ENCODE assay signal across 8 mouse cellular contexts in genomic region chr17:26584063-26584462, GRCm38 (mm10). TPM values are rescaled to one million over a fixed set of nuclear protein-coding genes. Genes with fewer than 3 reads are reported as not detected.
DNase-seq lines count a peak whose midpoint lies in the region; ATAC-seq and TF ChIP-seq lines count a peak whose summit lies in the region.

No protein-coding gene starts in this region.

- TF ChIP-seq CTCF in left cerebral cortex, adult 2 months (IDR thresholded peaks at IDR 0.05), result no peak
- no peak for TF ChIP-seq CTCF in liver, postnatal 0 days (IDR thresholded peaks at IDR 0.05; ENCODE audit: low read depth)

- intact Hi-C loops in left cerebral cortex, adult 2 months (cut with DNase I), result no loop called here
- intact Hi-C loops in left cerebral cortex, postnatal 36 days (cut with DNase I), result no loop called here

- 81% methylated on average over 4 of the region's 4 CpGs for WGBS in embryonic facial prominence, embryonic 12.5 days
- 43% methylated on average over 4 of the region's 4 CpGs for WGBS in intestine, embryonic 15.5 days
- WGBS in liver, postnatal 0 days (ENCODE audit: insufficient replicate concordance), result 42% methylated on average over 4 of the region's 4 CpGs

- H3K4me3 ChIP-seq in left cerebral cortex, adult 2 months, result no peak overlapping the region
- no peak overlapping the region for H3K4me3 ChIP-seq in embryonic facial prominence, embryonic 12.5 days
- H3K4me3 ChIP-seq in intestine, embryonic 15.5 days (replicated peaks), result no peak overlapping the region
- H3K4me3 ChIP-seq in liver, postnatal 0 days (ENCODE audit: low read depth, low read length), result no peak overlapping the region

- H3K4me1 ChIP-seq in embryonic facial prominence, embryonic 12.5 days, result peaks cover 9% of the 10 kb centered on the region
- peaks cover 34% of the 10 kb centered on the region for H3K4me1 ChIP-seq in intestine, embryonic 15.5 days (replicated peaks)
- peaks cover 24% of the 10 kb centered on the region for H3K4me1 ChIP-seq in liver, postnatal 0 days (ENCODE audit: insufficient read depth)

- ATAC-seq in embryonic facial prominence, embryonic 12.5 days (ENCODE audit: insufficient number of reproducible peaks, insufficient read depth, low FRiP score, low TSS enrichment), result no peak
- peak; percentile 52 for ATAC-seq in intestine, embryonic 15.5 days
- peak; percentile 71 for ATAC-seq in liver, postnatal 0 days

- peak overlapping the region; percentile 56 for H3K27ac ChIP-seq in left cerebral cortex, adult 2 months
- peak overlapping the region; percentile 24; the same call in 1 of the 2 replicates for H3K27ac ChIP-seq in embryonic facial prominence, embryonic 12.5 days
- peak overlapping the region; percentile 79 for H3K27ac ChIP-seq in intestine, embryonic 15.5 days
- peak overlapping the region; percentile 78 for H3K27ac ChIP-seq in liver, postnatal 0 days (ENCODE audit: low read depth)

- no peaks in the 10 kb centered on the region for H3K27me3 ChIP-seq in embryonic facial prominence, embryonic 12.5 days
- H3K27me3 ChIP-seq in intestine, embryonic 15.5 days (replicated peaks), result no peaks in the 10 kb centered on the region
- H3K27me3 ChIP-seq in liver, postnatal 0 days (ENCODE audit: insufficient read depth, low read length), result no peaks in the 10 kb centered on the region

- H3K9ac ChIP-seq in embryonic facial prominence, embryonic 12.5 days, result no peak overlapping the region
- no peak overlapping the region for H3K9ac ChIP-seq in intestine, embryonic 15.5 days
- no peak overlapping the region for H3K9ac ChIP-seq in liver, postnatal 0 days (replicated peaks)

- H3K9me3 ChIP-seq in embryonic facial prominence, embryonic 12.5 days, result no peaks in the 10 kb centered on the region
- no peaks in the 10 kb centered on the region for H3K9me3 ChIP-seq in intestine, embryonic 15.5 days
- H3K9me3 ChIP-seq in liver, postnatal 0 days (ENCODE audit: low read length), result no peaks in the 10 kb centered on the region

- H3K4me2 ChIP-seq in embryonic facial prominence, embryonic 12.5 days (replicated peaks), result no peak overlapping the region
- peak overlapping the region; percentile 24 for H3K4me2 ChIP-seq in intestine, embryonic 15.5 days (replicated peaks)
- no peak overlapping the region for H3K4me2 ChIP-seq in liver, postnatal 0 days (ENCODE audit: low read depth, low read length)

- H3K36me3 ChIP-seq in embryonic facial prominence, embryonic 12.5 days, result peaks cover 29% of the 10 kb centered on the region
- H3K36me3 ChIP-seq in intestine, embryonic 15.5 days, result no peaks in the 10 kb centered on the region
- no peaks in the 10 kb centered on the region; the same call in 1 of the 2 replicates for H3K36me3 ChIP-seq in liver, postnatal 0 days (replicated peaks; ENCODE audit: insufficient read depth, low read length)

- no peak for TF ChIP-seq EP300 in liver, postnatal 0 days (IDR thresholded peaks at IDR 0.05; ENCODE audit: low read depth)

- no peak for DNase-seq in left cerebral cortex, adult 2 months (ENCODE audit: extremely low spot score in 1 of 2, low spot score in 2 of 2)
- no peak for DNase-seq in left cerebral cortex, postnatal 36 days (ENCODE audit: low spot score in 2 of 2)
- no peak for DNase-seq in liver, postnatal 0 days
- no peak for DNase-seq in embryo, embryonic 11 days
- no peak for DNase-seq in frontal cortex, postnatal 25 days (ENCODE audit: low spot score in 2 of 2)
- no peak for DNase-seq in adrenal gland, adult 18-20 months (ENCODE audit: low spot score in 2 of 2)

RNA-seq across cellular contexts. Expression of gene Dusp1, which starts 22.1 kb away (rescaled TPM):
- total RNA-seq in left cerebral cortex, adult 2 months (2021), result 10 to 100 TPM; 58.0 to 65.6 TPM
- total RNA-seq in left cerebral cortex, postnatal 36 days (2021), result 10 to 100 TPM; 25.0 to 66.5 TPM
- polyA plus RNA-seq in embryonic facial prominence, embryonic 12.5 days (2016; fragmentation: Nextera tagmentation; extraction: Ambion mirVana), result 19.4 and 20.6 TPM in 2 replicates
- 14.3 and 15.1 TPM in 2 replicates for polyA plus RNA-seq in intestine, embryonic 15.5 days (2015; fragmentation: Nextera tagmentation; extraction: Ambion mirVana)
- 13.4 and 14.2 TPM in 2 replicates for polyA plus RNA-seq in liver, postnatal 0 days (2015; fragmentation: Nextera tagmentation; extraction: Ambion mirVana)
- 10 to 100 TPM; 48.7 to 56.1 TPM for total RNA-seq in adrenal gland, adult 18-20 months (2021)

RNA-seq across cellular contexts. Expression of gene Ergic1, which starts 22.8 kb away (rescaled TPM):
- 100 to 1,000 TPM; 144 to 149 TPM for total RNA-seq in left cerebral cortex, adult 2 months (2021)
- 100 to 1,000 TPM; 154 TPM for total RNA-seq in left cerebral cortex, postnatal 36 days (2021)
- polyA plus RNA-seq in embryonic facial prominence, embryonic 12.5 days (2016; fragmentation: Nextera tagmentation; extraction: Ambion mirVana), result 102 and 103 TPM in 2 replicates
- 97.0 and 100 TPM in 2 replicates for polyA plus RNA-seq in intestine, embryonic 15.5 days (2015; fragmentation: Nextera tagmentation; extraction: Ambion mirVana)
- 34.4 and 35.0 TPM in 2 replicates for polyA plus RNA-seq in liver, postnatal 0 days (2015; fragmentation: Nextera tagmentation; extraction: Ambion mirVana)
- 100 to 1,000 TPM; 159 to 166 TPM for total RNA-seq in adrenal gland, adult 18-20 months (2021)

Comparison
In these comparisons a context has a peak if more than half of its experiments do, and no peak if none do; other contexts are left out.
1. H3K27ac ChIP-seq: peak in every context shown above with its lines; median percentile 79 in intestine, embryonic 15.5 days; 78 in liver, postnatal 0 days; 56 in left cerebral cortex, adult 2 months; 24 in embryonic facial prominence, embryonic 12.5 days.